Mouse (Mus musculus) urinary bladder, postnatal 10 days (tissue): Measurements from ENCODE around the gene Rpp38.

Experiments
- DNase-seq: peaks from one replicate; pipeline ENCODE4 v3.0.0; 2022; ENCODE audit warnings: low spot score

Gene Rpp38

GRCm38 (mm10) chr2:3332484-3333242 is at the start of gene Rpp38:
Gene Rpp38 (minus strand): TSS chr2:3332643.
- DNase-seq = peak; percentile 90

- no peak for DNase-seq
Measured at GRCm38 (mm10) chr2:3365127-3365526, 32.7 kb upstream of the Rpp38 start.

- no peak for DNase-seq
Measured at GRCm38 (mm10) chr2:3361067-3361466, 28.6 kb upstream of the Rpp38 start.

- no peak for DNase-seq
Measured at GRCm38 (mm10) chr2:3357887-3358286, 25.4 kb upstream of the Rpp38 start.

- no peak for DNase-seq
Measured at GRCm38 (mm10) chr2:3356311-3356710, 23.9 kb upstream of the Rpp38 start.

- DNase-seq = no peak
Measured at GRCm38 (mm10) chr2:3355793-3356192, 23.4 kb upstream of the Rpp38 start.

- DNase-seq = no peak
Measured at GRCm38 (mm10) chr2:3353160-3353559, 20.7 kb upstream of the Rpp38 start.

GRCm38 (mm10) chr2:3348919-3349318 is 16.5 kb upstream of the Rpp38 start:
- no peak for DNase-seq

GRCm38 (mm10) chr2:3348422-3348821 is 16.0 kb upstream of the Rpp38 start:
- no peak for DNase-seq

- no peak for DNase-seq
Measured at GRCm38 (mm10) chr2:3335611-3336301, 3.3 kb upstream of the Rpp38 start, which contains the start of gene Acbd7. Gene Acbd7 (plus strand): TSS chr2:3336168.

GRCm38 (mm10) chr2:3333761-3334160 is 1.3 kb upstream of the Rpp38 start:
- no peak for DNase-seq

GRCm38 (mm10) chr2:3332056-3332455 is 387 bp downstream of the Rpp38 start:
- DNase-seq = no peak

- DNase-seq = no peak
Measured at GRCm38 (mm10) chr2:3331071-3331703, 1.3 kb downstream of the Rpp38 start.

GRCm38 (mm10) chr2:3327351-3327750 is 5.1 kb downstream of the Rpp38 start:
- no peak for DNase-seq

- no peak for DNase-seq
Measured at GRCm38 (mm10) chr2:3326547-3326946, 5.9 kb downstream of the Rpp38 start.

- no peak for DNase-seq
Measured at GRCm38 (mm10) chr2:3324381-3325130, 7.9 kb downstream of the Rpp38 start.

GRCm38 (mm10) chr2:3323132-3323531 is 9.3 kb downstream of the Rpp38 start:
- DNase-seq = no peak

GRCm38 (mm10) chr2:3305426-3306025 is 26.9 kb downstream of the Rpp38 start:
- no peak for DNase-seq

- DNase-seq = no peak
Measured at GRCm38 (mm10) chr2:3295826-3296225, 36.6 kb downstream of the Rpp38 start.

GRCm38 (mm10) chr2:3292170-3292569 is 40.3 kb downstream of the Rpp38 start:
- DNase-seq = no peak

GRCm38 (mm10) chr2:3289581-3289980 is 42.9 kb downstream of the Rpp38 start:
- no peak for DNase-seq

GRCm38 (mm10) chr2:3286243-3286642 is 46.2 kb downstream of the Rpp38 start:
- DNase-seq = no peak
